Mouse (Mus musculus): ENCODE measurements at regions not wholly inside any gene's neighbourhood (a gene's known extent, or its start where the extent isn't known, plus 50 kb on each side); places are given as distances from the start of the nearest gene placed in this dataset.

GRCm38 (mm10) chr13:25793216-25793803 is 523.0 kb upstream of the Nrsn1 start:
- WGBS: 6% methylated on average over 2 of the region's 2 CpGs
- Histone ChIP-seq H3K27ac (no peak overlapping the region), H3K36me3 (no peaks in the 10 kb centered on the region), H3K9ac (no peak overlapping the region), H3K4me1 (replicated peaks) (0 out of 2 replicates have a peak, but pooled peaks cover 8% of the 10 kb centered on the region), H3K27me3 (no peaks in the 10 kb centered on the region), H3K4me2 (no peak overlapping the region), H3K9me3 (no peaks in the 10 kb centered on the region), H3K4me3 (no peak overlapping the region)
- no peak for ATAC-seq (ENCODE audit: low FRiP score)

GRCm38 (mm10) chr13:25781161-25781560 is 510.9 kb upstream of the Nrsn1 start:
- no peaks in the 10 kb centered on the region for H3K9me3 ChIP-seq
- no peak overlapping the region for H3K4me2 ChIP-seq
- no peak for ATAC-seq (ENCODE audit: low FRiP score)
- no peak overlapping the region for H3K4me3 ChIP-seq
- no peak overlapping the region for H3K27ac ChIP-seq
- no peaks in the 10 kb centered on the region for H3K4me1 ChIP-seq (replicated peaks)
- H3K9ac ChIP-seq: no peak overlapping the region
- no peaks in the 10 kb centered on the region for H3K27me3 ChIP-seq
- no peaks in the 10 kb centered on the region for H3K36me3 ChIP-seq
- 73% methylated on average over 5 of the region's 5 CpGs for WGBS

- Histone ChIP-seq H3K4me2 (no peak overlapping the region), H3K36me3 (no peaks in the 10 kb centered on the region), H3K9ac (no peak overlapping the region), H3K9me3 (no peaks in the 10 kb centered on the region), H3K27me3 (no peaks in the 10 kb centered on the region), H3K4me3 (no peak overlapping the region), H3K4me1 (replicated peaks) (peaks cover 17% of the 10 kb centered on the region), H3K27ac (no peak overlapping the region)
- 90% methylated on average over 3 of the region's 3 CpGs for WGBS
- no peak for ATAC-seq (ENCODE audit: low FRiP score)
These were observed 507.4 kb upstream of the Nrsn1 start for GRCm38 (mm10) chr13:25777706-25778105.

- WGBS: 43% methylated on average over 2 of the region's 2 CpGs
- H3K4me1 ChIP-seq (replicated peaks): peaks cover 17% of the 10 kb centered on the region
- peak overlapping the region; percentile 71; the same call in 1 of the 2 replicates for H3K27ac ChIP-seq
- ATAC-seq (ENCODE audit: low FRiP score): peak; percentile 65
- no peaks in the 10 kb centered on the region for H3K9me3 ChIP-seq
- H3K36me3 ChIP-seq: no peaks in the 10 kb centered on the region
- no peak overlapping the region for H3K9ac ChIP-seq
- H3K4me2 ChIP-seq: no peak overlapping the region
- H3K4me3 ChIP-seq: no peak overlapping the region
- no peaks in the 10 kb centered on the region for H3K27me3 ChIP-seq
These were observed 504.4 kb upstream of the Nrsn1 start for GRCm38 (mm10) chr13:25774586-25775182.

GRCm38 (mm10) chr13:25754515-25755105 is 484.3 kb upstream of the Nrsn1 start:
- Histone ChIP-seq H3K27ac (no peak overlapping the region; the same call in 1 of the 2 replicates), H3K4me2 (no peak overlapping the region)

GRCm38 (mm10) chr13:25751409-25751777 is 481.1 kb upstream of the Nrsn1 start:
- Histone ChIP-seq H3K4me3 (no peak overlapping the region), H3K27ac (peak overlapping the region; percentile 79), H3K36me3 (no peaks in the 10 kb centered on the region), H3K27me3 (no peaks in the 10 kb centered on the region), H3K9me3 (no peaks in the 10 kb centered on the region), H3K9ac (no peak overlapping the region), H3K4me1 (replicated peaks) (peaks cover 14% of the 10 kb centered on the region), H3K4me2 (no peak overlapping the region)
- peak; percentile 22 for ATAC-seq (ENCODE audit: low FRiP score)
- 35% methylated on average over 4 of the region's 4 CpGs for WGBS

More at GRCm38 (mm10) chr13:25754515-25755105, 484.3 kb upstream of the Nrsn1 start:
- no peak for ATAC-seq (ENCODE audit: low FRiP score)
- Histone ChIP-seq H3K4me1 (replicated peaks) (peaks cover 14% of the 10 kb centered on the region), H3K4me3 (no peak overlapping the region), H3K27me3 (no peaks in the 10 kb centered on the region), H3K9ac (no peak overlapping the region), H3K36me3 (no peaks in the 10 kb centered on the region), H3K9me3 (0 out of 2 replicates have a peak, but pooled peaks cover 5% of the 10 kb centered on the region)

DNA sequence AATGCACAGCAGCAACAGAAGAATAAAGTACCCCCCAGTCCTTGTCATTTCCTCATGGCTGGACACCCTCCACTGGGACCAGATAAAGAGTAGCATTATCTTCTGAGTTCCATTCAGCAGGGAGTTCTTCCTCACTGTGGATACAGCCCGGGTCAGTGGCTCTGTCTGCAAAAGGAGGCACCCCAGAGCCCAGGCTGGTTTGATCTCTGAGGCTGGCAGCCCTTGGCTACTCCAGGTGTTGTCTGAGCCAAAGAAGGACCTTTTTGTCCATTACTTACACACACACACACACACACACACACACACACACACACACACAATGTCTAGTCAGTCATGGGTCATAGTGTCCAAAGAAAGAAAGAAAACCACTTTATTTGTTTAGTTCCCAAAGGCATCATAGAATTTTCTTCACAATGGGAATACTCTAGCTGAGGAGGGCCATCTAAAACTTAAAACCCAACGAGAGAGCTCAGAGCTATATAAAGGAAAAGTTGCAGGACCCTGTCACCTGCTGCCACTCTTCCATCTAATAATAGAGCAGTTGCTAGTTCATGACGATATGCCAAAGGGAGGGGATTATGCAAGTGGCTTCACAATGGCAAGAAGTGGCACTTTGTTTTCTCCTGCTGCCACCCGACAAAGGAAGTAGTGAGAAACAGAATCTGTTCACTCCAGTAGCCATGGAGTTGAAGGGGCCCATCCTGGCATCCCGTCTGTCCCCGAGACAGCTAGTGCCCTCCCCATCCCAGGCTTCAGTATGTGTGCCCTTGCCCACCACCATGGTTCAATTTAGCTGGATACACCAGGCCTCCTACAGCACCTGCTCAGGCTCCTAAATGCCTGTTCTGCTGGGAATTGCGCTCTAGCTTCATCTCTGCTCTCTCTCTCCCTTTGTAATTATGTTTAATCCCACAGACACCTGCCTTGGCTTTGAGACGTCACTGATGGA is 480.4 kb upstream of the Nrsn1 start:
- Histone ChIP-seq H3K9ac (no peak overlapping the region), H3K27me3 (no peaks in the 10 kb centered on the region), H3K4me2 (no peak overlapping the region), H3K36me3 (no peaks in the 10 kb centered on the region), H3K4me1 (replicated peaks) (peaks cover 14% of the 10 kb centered on the region), H3K4me3 (no peak overlapping the region), H3K27ac (peak overlapping the region; percentile 79), H3K9me3 (no peaks in the 10 kb centered on the region)
- 14% methylated on average over 8 of the region's 8 CpGs for WGBS
- peak; percentile 92 for ATAC-seq (ENCODE audit: low FRiP score)

- WGBS: 42% methylated on average over 2 of the region's 2 CpGs
- H3K9ac ChIP-seq: no peak overlapping the region
- no peak overlapping the region for H3K4me3 ChIP-seq
- no peak overlapping the region for H3K27ac ChIP-seq
- no peak for ATAC-seq (ENCODE audit: low FRiP score)
- H3K9me3 ChIP-seq: no peaks in the 10 kb centered on the region
- no peaks in the 10 kb centered on the region for H3K4me1 ChIP-seq (replicated peaks)
- H3K36me3 ChIP-seq: no peaks in the 10 kb centered on the region
- H3K4me2 ChIP-seq: no peak overlapping the region
- no peaks in the 10 kb centered on the region for H3K27me3 ChIP-seq
These were observed 468.3 kb upstream of the Nrsn1 start for GRCm38 (mm10) chr13:25738601-25739000.

DNA sequence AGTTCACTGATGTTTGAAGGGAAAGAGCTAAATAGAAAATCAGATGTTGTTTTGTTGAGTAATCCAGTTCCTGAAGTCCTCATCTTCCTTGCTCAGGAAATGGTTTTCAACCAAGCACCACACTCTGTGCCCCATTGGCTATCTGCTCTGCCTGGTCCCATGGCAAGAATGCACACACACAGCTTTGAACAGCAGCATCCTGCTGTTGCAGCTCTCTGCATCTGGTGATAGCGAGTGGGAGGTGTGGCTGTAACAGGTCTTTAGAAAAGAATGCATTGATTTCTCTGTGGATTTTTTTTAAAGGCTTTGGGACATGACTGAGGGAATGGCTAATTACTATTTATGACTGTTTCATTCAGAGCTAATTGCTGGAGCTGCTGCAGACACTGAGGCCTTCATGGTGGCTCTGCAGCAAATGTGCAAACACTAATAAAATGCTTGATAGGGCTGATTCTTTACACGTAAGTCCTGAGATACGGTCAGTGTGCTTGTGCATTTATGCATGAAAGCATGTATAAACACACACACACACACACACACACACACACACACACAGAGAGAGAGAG is 459.1 kb upstream of the Nrsn1 start:
- Histone ChIP-seq H3K4me3 (no peak overlapping the region), H3K27ac (0 out of 2 replicates have a peak overlapping the region, but pooled peaks have one; percentile 24), H3K36me3 (no peaks in the 10 kb centered on the region), H3K9me3 (no peaks in the 10 kb centered on the region), H3K9ac (no peak overlapping the region), H3K4me2 (no peak overlapping the region), H3K4me1 (replicated peaks) (peaks cover 28% of the 10 kb centered on the region), H3K27me3 (no peaks in the 10 kb centered on the region)
- no peak for ATAC-seq (ENCODE audit: low FRiP score)
- 25% methylated on average over 3 of the region's 3 CpGs for WGBS

- H3K27ac ChIP-seq: 0 out of 2 replicates have a peak overlapping the region, but pooled peaks have one; percentile 3
- H3K9ac ChIP-seq: no peak overlapping the region
- peaks cover 36% of the 10 kb centered on the region for H3K4me1 ChIP-seq (replicated peaks)
- H3K27me3 ChIP-seq: no peaks in the 10 kb centered on the region
- H3K4me2 ChIP-seq: no peak overlapping the region
- 0% methylated on average over 1 of the region's 1 CpGs for WGBS
- H3K4me3 ChIP-seq: no peak overlapping the region
- H3K9me3 ChIP-seq: no peaks in the 10 kb centered on the region
- no peaks in the 10 kb centered on the region for H3K36me3 ChIP-seq
- peak; percentile 70 for ATAC-seq (ENCODE audit: low FRiP score)
These were observed 457.3 kb upstream of the Nrsn1 start for GRCm38 (mm10) chr13:25727504-25728095.

GRCm38 (mm10) chr13:25722595-25723525 is 452.6 kb upstream of the Nrsn1 start:
- Histone ChIP-seq H3K9ac (no peak overlapping the region), H3K4me1 (replicated peaks) (peaks cover 17% of the 10 kb centered on the region; the same call in 1 of the 2 replicates), H3K36me3 (no peaks in the 10 kb centered on the region), H3K27ac (peak overlapping the region; percentile 80), H3K4me3 (no peak overlapping the region), H3K27me3 (no peaks in the 10 kb centered on the region), H3K4me2 (no peak overlapping the region), H3K9me3 (no peaks in the 10 kb centered on the region)
- 35% methylated on average over 4 of the region's 4 CpGs for WGBS
- peak; percentile 58 for ATAC-seq (ENCODE audit: low FRiP score)
